Mouse (Mus musculus): ENCODE measurements at regions not wholly inside any gene's neighbourhood (a gene's known extent, or its start where the extent isn't known, plus 50 kb on each side); places are given as distances from the start of the nearest gene placed in this dataset.

DNA sequence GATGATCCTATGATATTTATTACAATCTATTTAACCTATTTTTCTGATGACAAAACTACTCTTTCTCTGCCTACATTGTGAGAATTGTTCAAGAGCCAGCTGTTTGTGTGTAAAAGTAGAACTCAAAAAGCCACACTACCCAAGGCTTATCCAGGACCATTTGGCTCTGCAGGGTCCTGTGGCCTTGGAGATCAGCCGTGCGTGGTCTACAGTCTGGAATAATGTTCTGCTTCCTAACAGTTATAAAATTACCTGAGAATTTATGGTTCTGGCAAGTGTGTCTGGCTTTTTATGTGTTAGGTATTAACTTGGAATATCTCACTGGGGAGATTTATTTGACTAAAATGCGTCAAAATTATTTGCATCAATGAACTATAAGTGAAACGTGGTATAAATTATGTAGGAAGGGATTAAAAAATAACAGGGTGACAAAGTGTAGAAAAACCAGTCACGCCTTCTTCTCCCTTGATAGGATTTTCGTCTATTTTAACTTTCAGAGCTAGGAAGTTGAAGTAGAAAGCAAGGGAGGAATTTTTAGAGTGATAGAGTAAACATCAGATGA, 1789.0 kb upstream of the Gm7489 start:
- in situ Hi-C loops (cut with MseI, MboI), result no loop called here

- in situ Hi-C loops (cut with MseI, MboI), result no loop called here
Observed at GRCm38 (mm10) chr15:52108761-52109160, 1775.9 kb upstream of the Gm7489 start.

- in situ Hi-C loops (cut with MseI, MboI), result no loop called here
Observed at GRCm38 (mm10) chr15:52114368-52115036, 1770.2 kb upstream of the Gm7489 start.

DNA sequence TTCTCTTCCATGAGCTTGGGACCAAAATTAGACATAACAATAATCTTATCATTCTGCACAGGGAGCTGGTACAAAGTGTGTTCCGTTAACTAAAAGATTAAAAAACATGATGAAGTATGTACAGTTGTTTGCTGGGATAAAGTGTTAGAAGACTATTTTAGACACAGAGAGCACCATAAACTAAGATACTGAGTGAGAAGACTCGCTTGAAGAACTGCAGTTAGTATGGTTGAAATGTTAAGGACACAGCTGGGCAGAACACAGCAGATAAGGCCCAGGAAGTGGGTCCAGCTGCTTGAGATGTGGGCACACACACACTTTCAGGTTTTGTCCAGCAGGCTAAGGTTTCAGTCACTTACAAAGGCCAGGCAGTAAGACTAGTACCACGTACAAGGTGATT, 1748.0 kb upstream of the Gm7489 start:
- in situ Hi-C loops (cut with MseI, MboI), result no loop called here

DNA sequence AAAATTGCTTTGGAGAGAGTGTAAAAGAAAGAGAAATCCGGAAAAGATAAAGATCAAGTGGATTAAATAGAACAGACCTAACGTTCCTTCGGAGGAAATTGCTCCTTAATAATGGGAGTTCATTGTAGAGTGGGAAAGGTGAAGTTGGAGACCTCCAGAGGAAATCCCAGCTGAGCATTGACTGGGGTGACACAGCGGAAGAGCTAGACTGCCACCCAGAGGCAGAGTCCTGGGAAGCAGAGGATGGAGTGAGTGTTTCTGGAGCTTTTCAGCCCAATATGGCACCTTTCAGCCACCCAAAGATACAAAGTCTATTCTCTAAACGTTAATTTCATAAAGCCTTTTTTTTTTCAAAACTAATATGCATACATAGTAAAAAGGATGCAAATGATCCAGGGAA, 1731.3 kb upstream of the Gm7489 start:
- in situ Hi-C loops (cut with MseI, MboI), result loop anchor here (5.0 to 25.0 kb wide), 3 partner anchors 169 to 391 kb away; no protein-coding TSS in a partner anchor

DNA sequence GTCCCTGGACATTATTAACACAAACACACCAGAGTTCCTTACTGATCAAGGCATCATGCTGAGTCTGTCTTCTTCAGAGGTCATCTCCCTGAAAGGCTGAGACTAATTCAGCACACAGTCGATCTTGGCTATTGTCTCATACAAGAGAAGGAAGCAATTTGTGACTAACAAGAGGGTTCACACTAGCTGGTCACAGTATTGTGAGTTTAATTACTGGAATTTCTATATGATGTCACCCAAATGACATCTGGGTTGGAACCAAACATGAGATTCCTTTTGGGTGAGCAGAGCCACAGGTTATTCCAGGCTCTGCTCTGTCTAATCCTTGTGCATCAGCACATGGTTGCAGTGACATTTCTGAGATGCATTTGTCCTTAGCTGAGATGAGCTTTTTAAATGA, 1728.9 kb upstream of the Gm7489 start:
- in situ Hi-C loops (cut with MseI, MboI), result loop anchor here (10.0 to 25.0 kb wide), 2 partner anchors 171 to 393 kb away; no protein-coding TSS in a partner anchor

GRCm38 (mm10) chr15:52156779-52157178, 1727.9 kb upstream of the Gm7489 start:
- in situ Hi-C loops (cut with MseI, MboI), result loop anchor here (10.0 to 25.0 kb wide), 2 partner anchors 172 to 394 kb away; no protein-coding TSS in a partner anchor

DNA sequence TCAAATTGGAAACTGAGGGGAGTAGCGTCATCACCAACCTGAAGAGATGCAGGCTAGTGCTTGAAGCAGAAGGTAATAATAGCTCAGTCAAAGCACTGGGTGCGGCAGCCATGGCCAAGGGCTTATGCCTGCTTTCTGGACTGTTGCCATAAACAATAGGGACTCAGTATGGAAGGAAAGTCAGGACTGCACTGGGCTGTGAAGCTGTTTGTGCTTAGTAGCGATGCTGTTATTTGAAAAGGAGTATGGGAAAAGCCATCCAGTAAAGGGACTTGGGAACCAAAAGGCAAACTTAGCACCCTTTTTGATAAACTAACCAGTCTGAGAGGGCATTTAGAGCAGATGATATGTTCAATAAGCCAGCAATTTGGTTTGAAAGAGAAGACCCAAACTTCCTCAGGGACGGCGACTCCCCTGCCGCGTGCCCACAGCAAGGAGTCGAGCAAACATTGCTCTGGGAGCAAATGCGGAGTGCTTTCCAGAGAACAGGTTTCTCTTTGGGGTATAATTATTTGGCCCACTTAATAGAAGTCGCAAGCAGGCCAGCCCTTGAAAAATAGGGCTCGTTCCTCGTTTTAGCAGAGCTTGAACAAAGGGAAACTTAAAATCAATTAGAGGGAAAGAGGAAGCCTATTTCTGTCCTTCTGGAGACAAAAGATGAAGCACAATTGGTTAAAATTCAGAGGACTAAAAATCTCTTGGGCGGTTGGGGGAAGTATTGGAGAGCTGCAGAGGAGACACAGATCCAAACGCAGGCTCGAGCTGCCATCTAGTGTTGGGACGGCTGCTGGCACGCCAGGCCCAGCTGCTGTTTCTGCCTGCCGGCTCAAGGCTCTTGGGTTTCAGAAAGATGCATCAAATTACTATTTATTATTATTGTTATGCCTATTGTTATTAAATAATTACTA, 1724.3 kb upstream of the Gm7489 start:
- in situ Hi-C loops (cut with MseI, MboI), result loop anchor here (5.0 to 25.0 kb wide), 2 partner anchors 302 to 398 kb away; no protein-coding TSS in a partner anchor

GRCm38 (mm10) chr15:52161089-52161442, 1723.6 kb upstream of the Gm7489 start:
- in situ Hi-C loops (cut with MseI, MboI), result loop anchor here (5.0 to 25.0 kb wide), 2 partner anchors 301 to 399 kb away; no protein-coding TSS in a partner anchor

GRCm38 (mm10) chr15:52161568-52162316, 1723.0 kb upstream of the Gm7489 start:
- in situ Hi-C loops (cut with MseI, MboI), result loop anchor here (5.0 to 25.0 kb wide), 2 partner anchors 301 to 399 kb away; no protein-coding TSS in a partner anchor

DNA sequence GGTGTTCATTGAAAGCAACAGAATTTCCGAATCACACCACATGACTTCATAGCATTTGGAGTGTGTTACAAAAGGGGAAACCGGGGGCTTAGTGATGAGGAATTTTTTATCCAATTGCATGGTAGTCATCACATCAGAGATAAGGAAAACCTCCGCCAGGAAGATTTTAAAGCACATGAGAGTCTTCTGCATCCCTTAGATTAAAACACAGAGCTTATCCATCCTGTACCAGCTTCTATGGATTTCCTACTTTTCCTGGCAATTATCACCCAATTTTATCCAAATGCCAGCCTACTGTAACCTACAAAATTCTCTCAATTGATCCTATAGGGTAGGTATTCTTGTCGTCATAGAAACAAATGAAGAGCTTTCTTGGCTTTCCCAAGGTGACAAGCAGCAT, 1718.6 kb upstream of the Gm7489 start:
- in situ Hi-C loops (cut with MseI, MboI), result loop anchor here (25.0 kb wide), 1 partner anchor 404 kb away; no protein-coding TSS in a partner anchor

DNA sequence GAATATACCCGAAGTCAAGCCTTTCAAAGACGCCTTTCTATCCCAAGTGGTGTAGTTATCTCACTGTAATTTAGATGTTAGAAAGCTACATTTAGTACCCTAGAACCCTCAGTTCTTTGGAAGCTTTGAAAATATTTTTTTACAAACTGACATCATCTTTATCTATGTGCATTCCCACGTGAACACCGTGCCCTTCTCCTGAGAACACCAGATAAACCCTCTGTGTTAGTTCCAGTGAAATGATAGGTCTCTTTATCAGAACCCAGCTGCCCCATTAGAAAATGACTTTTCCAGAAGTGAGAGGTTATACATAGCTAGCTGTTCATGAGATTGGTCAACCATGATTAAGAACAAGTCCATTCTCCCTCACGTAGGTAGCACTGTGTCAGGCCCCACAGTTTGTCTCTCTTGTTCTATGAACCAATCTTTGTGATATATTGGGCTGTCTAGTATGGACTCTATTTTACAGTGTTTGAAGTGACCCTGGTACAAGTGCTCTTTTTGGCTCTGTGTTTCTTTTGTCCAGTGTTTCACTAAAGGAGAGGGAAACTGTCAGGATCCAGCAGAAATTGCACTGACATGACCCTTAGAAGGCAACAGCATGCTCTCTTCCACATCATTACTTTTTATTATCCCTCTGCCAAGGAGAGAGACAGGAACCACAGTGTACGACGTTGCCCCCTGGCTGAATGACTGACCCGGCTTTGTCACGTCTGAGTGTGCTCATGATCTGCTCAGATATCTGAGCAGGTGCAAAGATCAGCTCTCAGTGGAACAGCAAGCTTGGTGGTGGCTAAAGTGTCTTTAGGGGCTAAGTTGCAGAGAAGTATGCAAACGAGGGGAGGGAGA, 1717.9 kb upstream of the Gm7489 start:
- in situ Hi-C loops (cut with MseI, MboI), result loop anchor here (25.0 kb wide), 1 partner anchor 405 kb away; no protein-coding TSS in a partner anchor

DNA sequence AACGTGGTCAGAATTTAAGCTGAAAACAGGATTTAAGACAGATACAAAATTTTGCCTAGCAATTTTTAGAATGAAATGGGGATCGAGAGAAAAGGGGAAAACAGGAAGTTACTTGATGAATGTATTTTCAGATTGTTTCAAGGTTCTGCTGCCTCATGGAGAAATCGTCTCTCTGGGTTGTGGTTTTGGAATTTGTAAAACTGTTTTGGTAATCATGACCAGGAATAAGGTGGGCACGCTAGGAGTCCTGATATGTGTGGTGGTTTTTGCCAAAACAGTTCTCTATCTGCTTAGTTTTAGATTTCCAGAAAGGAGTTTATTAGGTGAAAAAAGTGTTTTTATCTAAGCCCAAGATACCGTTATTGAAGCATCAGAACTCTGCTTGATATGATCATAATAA, 1716.9 kb upstream of the Gm7489 start:
- in situ Hi-C loops (cut with MseI, MboI), result loop anchor here (25.0 kb wide), 1 partner anchor 406 kb away; no protein-coding TSS in a partner anchor

- in situ Hi-C loops (cut with MseI, MboI), result loop anchor here in 1 of 2 experiments (10.0 kb wide), 1 partner anchor 278 kb away; no protein-coding TSS in a partner anchor
Observed at GRCm38 (mm10) chr15:52176951-52177350, 1707.8 kb upstream of the Gm7489 start.

GRCm38 (mm10) chr15:52178668-52179067, 1706.0 kb upstream of the Gm7489 start:
- in situ Hi-C loops (cut with MseI, MboI), result loop anchor here in 1 of 2 experiments (10.0 kb wide), 1 partner anchor 276 kb away; no protein-coding TSS in a partner anchor

DNA sequence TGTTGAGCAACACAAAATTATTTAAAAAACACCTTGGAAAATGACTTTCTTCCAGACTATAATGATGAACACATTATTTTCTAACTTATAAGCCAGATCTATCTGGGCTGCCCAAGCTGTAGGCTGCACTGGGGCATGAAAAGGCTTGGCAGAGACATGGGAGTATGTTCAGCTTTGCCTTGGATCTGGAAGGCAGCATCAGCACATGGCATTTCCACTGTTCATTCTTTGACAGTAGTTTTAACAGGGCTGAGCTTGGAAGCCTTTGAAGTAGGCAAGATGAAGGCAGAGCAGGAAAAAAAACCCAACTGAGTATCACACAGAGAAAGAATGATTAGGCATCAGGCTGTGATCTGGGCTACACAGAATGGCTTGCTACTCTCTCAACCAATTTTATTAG, 1705.3 kb upstream of the Gm7489 start:
- in situ Hi-C loops (cut with MseI, MboI), result loop anchor here in 1 of 2 experiments (10.0 kb wide), 1 partner anchor 275 kb away; no protein-coding TSS in a partner anchor

DNA sequence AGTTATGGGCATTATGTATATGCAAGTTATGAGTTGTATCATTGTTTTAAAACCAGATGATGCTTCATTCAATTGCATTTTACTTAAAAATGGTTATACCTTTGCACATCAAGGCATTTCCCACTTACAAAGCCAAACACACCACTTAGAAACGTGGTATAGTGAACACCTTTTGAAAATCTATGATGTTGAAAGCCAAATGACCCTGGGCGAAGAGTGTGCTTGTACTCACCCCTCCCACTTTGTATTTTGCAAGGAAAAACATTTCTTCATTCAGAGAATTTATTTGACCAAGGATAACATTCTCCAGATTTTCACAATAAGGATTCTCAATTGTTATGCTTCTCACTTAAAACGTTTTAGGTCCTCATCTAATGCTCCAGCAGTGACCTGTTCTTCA, 1693.5 kb upstream of the Gm7489 start:
- in situ Hi-C loops (cut with MseI, MboI), result no loop called here

DNA sequence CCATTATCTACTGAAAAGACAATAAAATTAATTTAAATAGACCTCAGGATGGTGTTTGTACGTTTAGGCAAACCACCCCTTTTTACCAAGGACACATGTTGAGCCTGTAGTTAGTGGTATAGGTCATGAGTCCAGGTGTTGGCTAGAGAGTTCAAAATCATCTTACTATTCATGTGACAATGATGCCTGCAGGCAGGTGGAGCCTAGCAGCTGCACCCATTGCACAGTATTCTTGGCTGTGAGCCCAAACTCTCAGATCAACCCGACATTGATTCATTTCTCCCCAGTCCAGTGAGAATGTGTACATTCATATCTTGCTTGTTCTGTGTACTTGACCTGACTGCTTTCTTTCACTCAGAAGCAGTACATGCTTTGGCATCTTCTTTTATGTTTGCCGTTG, 1677.4 kb upstream of the Gm7489 start:
- in situ Hi-C loops (cut with MseI, MboI), result no loop called here

DNA sequence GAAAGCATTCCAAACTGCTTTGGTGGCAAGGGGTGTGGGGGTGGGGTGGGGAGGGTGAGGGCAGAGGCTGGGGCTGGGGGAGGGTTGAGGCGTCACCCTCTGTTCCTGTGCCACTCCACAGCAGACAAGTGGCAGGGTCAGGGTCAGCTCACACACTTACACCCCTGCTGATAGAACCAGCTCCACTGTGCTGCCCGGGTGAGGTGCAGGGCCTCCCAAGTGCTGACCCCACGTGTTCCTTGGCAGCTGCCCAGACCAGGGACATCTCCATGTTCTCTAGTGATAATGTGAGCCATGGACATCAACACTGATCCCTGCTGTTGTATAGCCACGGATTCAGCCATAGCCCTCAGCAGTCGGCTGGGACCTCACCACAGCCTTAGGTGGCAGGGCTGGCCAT, 1652.3 kb upstream of the Gm7489 start:
- in situ Hi-C loops (cut with MseI, MboI), result no loop called here

GRCm38 (mm10) chr15:52236220-52236619, 1648.5 kb upstream of the Gm7489 start:
- in situ Hi-C loops (cut with MseI, MboI), result no loop called here

Measured in mouse trophoblast stem cell (cell line).